Mouse (Mus musculus): ENCODE results near the gene Scgb2a2.
"Not testable (repeated sequence)": the region's sequence is repeated elsewhere in the genome, so short reads cannot be mapped to it uniquely, and the experiment has no call there.

GRCm38 (mm10) chr19:9849368-9850075 lies 2.2 kb downstream of the Scgb2a2 start:
- not testable (repeated sequence) for TF ChIP-seq CTCF (IDR thresholded peaks at IDR 0.05; ENCODE audit: borderline replicate concordance, insufficient read depth, low read depth, low read length); POLR2A (IDR thresholded peaks at IDR 0.05; ENCODE audit: borderline replicate concordance, insufficient read depth, low read length)

Measured in cerebellum, adult 2 months (tissue).